Mouse (Mus musculus): ENCODE data around the gene Ppfibp2. TPM values are rescaled to one million over a fixed set of nuclear protein-coding genes. Genes with fewer than 3 reads are reported as not detected.

Ppfibp2 gene
- polyA plus RNA-seq, 1 experiment from 2014 or later, result 3.2 TPM

DNA sequence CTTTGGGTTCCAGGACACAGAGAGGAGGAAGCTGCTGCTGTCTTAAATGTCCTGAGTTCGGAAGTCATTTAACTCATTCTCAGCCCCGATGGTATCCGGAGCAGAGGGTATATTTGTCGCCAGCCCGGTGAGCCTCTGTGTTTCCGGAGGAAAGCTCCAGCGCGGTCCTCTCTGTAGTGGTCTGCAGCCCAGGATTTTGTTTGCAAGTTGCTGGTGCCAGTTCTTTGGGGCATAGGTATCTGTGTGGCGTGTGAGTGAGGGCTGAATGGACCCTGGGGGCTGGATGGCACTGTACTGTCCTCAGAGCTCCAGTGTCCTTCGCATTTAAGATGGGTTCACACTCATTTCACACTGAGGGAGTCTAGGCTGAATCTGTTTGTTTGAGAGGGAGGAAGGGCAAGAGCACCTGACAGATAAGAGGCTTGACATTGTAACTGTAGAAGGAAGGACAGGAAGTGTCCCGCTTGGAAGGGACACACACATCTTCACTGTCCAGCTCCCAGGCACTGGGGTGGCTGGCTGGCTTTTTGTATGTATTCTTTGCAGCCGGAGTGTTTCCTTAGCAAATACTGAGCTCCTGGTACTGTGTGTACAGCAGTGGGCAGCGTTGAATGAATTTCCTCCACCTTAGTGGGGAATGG, 71.4 kb downstream of the Ppfibp2 start:
- 60% methylated on average over 13 of the region's 13 CpGs for WGBS
- Histone ChIP-seq H3K9me3 (no peaks in the 10 kb centered on the region), H3K4me1 (peaks cover 33% of the 10 kb centered on the region)

DNA sequence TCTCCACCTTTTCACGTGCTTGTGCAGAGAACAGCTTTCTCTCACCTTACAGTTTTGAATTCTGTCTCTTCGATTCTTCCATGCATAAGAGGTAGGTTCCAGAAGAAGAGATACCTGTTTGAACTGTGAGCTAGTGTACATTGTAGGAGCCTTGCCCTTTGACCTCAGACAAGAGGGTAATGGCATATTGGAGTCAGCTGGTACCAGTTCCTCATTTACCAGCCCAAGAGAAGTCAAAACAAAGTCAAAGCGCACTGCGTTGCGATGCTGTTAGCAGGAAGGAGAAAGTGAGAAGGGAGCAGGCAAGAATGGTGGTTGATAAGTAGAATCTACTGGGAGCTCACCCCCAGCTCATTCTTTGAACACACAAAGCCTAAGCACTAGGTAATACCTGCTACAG, 73.5 kb downstream of the Ppfibp2 start:
- H3K4me1 ChIP-seq, result peaks cover 26% of the 10 kb centered on the region
- H3K27me3 ChIP-seq, result no peaks in the 10 kb centered on the region
- no peak overlapping the region for H3K9ac ChIP-seq (replicated peaks)
- no peak overlapping the region for H3K4me2 ChIP-seq (replicated peaks)
- H3K4me3 ChIP-seq, result no peak overlapping the region
- H3K9me3 ChIP-seq, result no peaks in the 10 kb centered on the region
- no peak for ATAC-seq (ENCODE audit: low FRiP score, low read depth)
- WGBS, result 82% methylated on average over 5 of the region's 5 CpGs
- no peak overlapping the region for H3K27ac ChIP-seq (replicated peaks)
- no peaks in the 10 kb centered on the region for H3K36me3 ChIP-seq

More for the DNA sequence above, 71.4 kb downstream of the Ppfibp2 start:
- ATAC-seq (ENCODE audit: low FRiP score, low read depth), result 0 out of 2 replicates have a peak, but pooled peaks have one; percentile 7
- H3K4me2 ChIP-seq (replicated peaks), result peak overlapping the region; percentile 41
- no peaks in the 10 kb centered on the region for H3K27me3 ChIP-seq
- peak overlapping the region; percentile 18; the same call in 1 of the 2 replicates for H3K4me3 ChIP-seq
- no peaks in the 10 kb centered on the region for H3K36me3 ChIP-seq
- H3K9ac ChIP-seq (replicated peaks), result no peak overlapping the region; the same call in 1 of the 2 replicates
- H3K27ac ChIP-seq (replicated peaks), result 0 out of 2 replicates have a peak overlapping the region, but pooled peaks have one; percentile 61

DNA sequence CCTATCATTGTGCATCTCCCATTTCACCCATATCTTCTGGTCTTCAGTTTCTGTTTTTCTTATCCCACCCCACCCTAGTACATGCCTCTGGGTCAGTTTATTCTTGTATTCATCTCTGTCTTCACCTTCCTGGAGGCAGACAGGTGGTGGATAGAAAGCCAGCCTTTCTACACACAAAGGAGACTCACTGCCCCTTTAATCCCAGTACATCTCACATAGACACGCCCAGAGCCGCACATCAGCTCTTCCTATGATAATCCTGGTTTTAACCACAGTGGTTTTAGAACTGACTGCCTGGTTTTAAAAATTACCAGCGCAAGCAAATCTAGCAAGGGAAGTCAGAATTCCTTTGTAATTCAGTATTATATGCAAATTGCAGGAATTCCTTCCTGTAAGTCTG, 80.2 kb downstream of the Ppfibp2 start:
- Histone ChIP-seq H3K4me1 (peaks cover 8% of the 10 kb centered on the region; the same call in 1 of the 2 replicates), H3K36me3 (no peaks in the 10 kb centered on the region), H3K9me3 (no peaks in the 10 kb centered on the region), H3K4me3 (no peak overlapping the region), H3K27ac (replicated peaks) (no peak overlapping the region), H3K27me3 (no peaks in the 10 kb centered on the region), H3K9ac (replicated peaks) (no peak overlapping the region), H3K4me2 (replicated peaks) (no peak overlapping the region)
- no peak for ATAC-seq (ENCODE audit: low FRiP score, low read depth)
- 67% methylated on average over 3 of the region's 3 CpGs for WGBS

DNA sequence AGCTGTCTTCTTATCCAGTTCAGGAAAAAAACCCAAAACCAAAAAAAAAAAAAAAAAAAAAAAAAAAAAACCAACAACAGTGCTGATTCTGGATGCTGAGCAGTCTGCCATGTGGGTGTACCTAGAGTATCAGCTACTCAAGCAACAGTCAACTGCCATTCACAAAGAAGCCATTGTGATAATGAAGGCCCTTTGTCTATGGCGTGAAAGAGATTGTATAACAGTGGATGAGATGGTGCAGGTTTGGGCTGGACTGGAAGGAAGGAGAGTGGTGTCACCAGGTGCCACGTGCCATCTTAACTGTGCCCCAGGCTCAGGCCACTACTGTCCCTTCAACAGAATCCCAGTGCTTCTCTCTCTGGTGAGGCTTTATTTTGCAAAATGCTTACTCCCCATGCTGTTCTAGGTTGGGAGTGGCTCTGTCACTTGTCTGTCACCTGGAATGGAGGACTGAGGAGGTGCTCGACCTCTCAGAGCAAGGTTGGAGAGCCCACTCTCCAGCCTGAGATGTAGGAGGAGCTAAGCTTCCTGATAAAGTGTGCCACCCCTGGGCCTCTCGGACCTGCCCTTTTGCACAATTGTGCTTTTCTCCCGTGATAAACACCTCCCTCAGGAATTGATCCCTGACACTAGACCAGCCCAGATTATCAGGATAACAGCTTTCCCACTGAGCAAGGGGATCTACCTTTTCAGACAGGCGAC, 85.3 kb downstream of the Ppfibp2 start:
- Histone ChIP-seq H3K4me3 (no peak overlapping the region), H3K27ac (replicated peaks) (no peak overlapping the region), H3K36me3 (no peaks in the 10 kb centered on the region), H3K9ac (replicated peaks) (no peak overlapping the region), H3K4me2 (replicated peaks) (no peak overlapping the region), H3K4me1 (no peaks in the 10 kb centered on the region), H3K27me3 (no peaks in the 10 kb centered on the region), H3K9me3 (no peaks in the 10 kb centered on the region)
- no peak for ATAC-seq (ENCODE audit: low FRiP score, low read depth)
- WGBS, result 44% methylated on average over 6 of the region's 6 CpGs

DNA sequence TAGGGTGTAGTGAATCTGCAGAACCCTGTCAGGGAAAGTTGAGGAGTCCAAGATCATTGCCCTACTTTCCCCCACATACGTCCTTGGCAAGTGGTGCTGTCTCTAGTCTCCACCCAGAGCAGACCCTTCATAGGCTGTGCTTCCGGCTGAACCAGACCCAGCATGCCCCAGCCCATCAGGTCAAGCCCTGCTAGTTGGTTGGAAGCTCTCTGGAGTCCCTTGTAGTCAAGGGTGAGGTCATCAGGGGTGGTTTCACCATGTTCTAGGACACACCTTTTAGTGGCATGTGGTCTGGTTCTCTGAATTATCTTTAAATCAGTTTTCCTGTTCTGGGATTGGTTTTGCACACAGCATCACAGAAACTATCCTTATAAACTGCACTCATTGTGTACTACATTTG, 86.3 kb downstream of the Ppfibp2 start:
- no peak overlapping the region for H3K4me3 ChIP-seq
- H3K4me2 ChIP-seq (replicated peaks), result no peak overlapping the region
- H3K9me3 ChIP-seq, result no peaks in the 10 kb centered on the region
- no peaks in the 10 kb centered on the region for H3K27me3 ChIP-seq
- 82% methylated on average over 2 of the region's 2 CpGs for WGBS
- no peak overlapping the region for H3K27ac ChIP-seq (replicated peaks)
- no peaks in the 10 kb centered on the region for H3K4me1 ChIP-seq
- H3K36me3 ChIP-seq, result no peaks in the 10 kb centered on the region
- H3K9ac ChIP-seq (replicated peaks), result no peak overlapping the region
- ATAC-seq (ENCODE audit: low FRiP score, low read depth), result no peak

DNA sequence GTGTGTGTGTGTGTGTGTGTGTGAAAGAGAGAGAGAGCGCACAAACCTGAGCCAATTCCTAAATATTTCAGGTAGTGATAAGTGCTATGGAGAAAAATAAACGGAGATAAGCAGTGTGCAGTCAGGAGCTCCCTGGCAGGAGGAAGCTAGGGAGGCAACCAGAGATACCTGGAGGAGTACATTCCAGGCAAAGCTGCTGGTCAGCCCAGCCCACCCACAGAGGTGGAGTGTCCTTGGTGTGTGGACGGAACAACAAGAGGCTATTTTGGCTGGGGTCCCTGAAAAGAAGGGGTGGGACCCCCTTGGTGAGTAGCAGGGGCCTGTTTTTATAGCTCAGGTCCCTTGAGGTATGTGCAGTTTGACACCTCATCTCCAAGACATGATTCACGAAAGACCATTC, 88.2 kb downstream of the Ppfibp2 start:
- no peak overlapping the region for H3K27ac ChIP-seq (replicated peaks)
- H3K9me3 ChIP-seq, result no peaks in the 10 kb centered on the region
- H3K27me3 ChIP-seq, result no peaks in the 10 kb centered on the region
- H3K4me3 ChIP-seq, result no peak overlapping the region
- H3K4me1 ChIP-seq, result no peaks in the 10 kb centered on the region
- H3K4me2 ChIP-seq (replicated peaks), result no peak overlapping the region
- 81% methylated on average over 4 of the region's 4 CpGs for WGBS
- H3K36me3 ChIP-seq, result no peaks in the 10 kb centered on the region
- no peak overlapping the region for H3K9ac ChIP-seq (replicated peaks)
- ATAC-seq (ENCODE audit: low FRiP score, low read depth), result no peak

DNA sequence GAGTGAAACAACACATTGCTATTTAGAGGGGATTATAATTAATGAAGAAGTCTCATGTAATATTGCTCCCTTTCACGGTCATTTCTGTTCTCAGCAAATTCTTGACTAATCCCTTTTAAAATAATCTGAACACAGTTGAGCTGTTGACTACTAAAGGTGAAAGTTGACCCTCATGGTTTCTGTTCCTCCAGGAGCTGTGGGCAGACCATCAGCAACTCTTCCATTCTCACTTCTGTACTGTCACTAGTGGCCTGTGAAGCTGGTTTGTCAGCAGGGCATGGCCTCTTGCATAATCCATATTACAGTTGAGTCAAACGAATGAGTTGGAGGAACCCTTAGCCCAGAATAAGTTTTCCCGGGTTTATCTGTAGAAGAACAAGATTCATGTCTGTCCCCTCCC, 88.6 kb downstream of the Ppfibp2 start:
- Histone ChIP-seq H3K4me2 (replicated peaks) (no peak overlapping the region), H3K27me3 (no peaks in the 10 kb centered on the region), H3K4me3 (no peak overlapping the region), H3K9ac (replicated peaks) (no peak overlapping the region), H3K9me3 (no peaks in the 10 kb centered on the region), H3K27ac (replicated peaks) (no peak overlapping the region), H3K36me3 (no peaks in the 10 kb centered on the region), H3K4me1 (no peaks in the 10 kb centered on the region)
- 88% methylated on average over 3 of the region's 3 CpGs for WGBS
- no peak for ATAC-seq (ENCODE audit: low FRiP score, low read depth)

DNA sequence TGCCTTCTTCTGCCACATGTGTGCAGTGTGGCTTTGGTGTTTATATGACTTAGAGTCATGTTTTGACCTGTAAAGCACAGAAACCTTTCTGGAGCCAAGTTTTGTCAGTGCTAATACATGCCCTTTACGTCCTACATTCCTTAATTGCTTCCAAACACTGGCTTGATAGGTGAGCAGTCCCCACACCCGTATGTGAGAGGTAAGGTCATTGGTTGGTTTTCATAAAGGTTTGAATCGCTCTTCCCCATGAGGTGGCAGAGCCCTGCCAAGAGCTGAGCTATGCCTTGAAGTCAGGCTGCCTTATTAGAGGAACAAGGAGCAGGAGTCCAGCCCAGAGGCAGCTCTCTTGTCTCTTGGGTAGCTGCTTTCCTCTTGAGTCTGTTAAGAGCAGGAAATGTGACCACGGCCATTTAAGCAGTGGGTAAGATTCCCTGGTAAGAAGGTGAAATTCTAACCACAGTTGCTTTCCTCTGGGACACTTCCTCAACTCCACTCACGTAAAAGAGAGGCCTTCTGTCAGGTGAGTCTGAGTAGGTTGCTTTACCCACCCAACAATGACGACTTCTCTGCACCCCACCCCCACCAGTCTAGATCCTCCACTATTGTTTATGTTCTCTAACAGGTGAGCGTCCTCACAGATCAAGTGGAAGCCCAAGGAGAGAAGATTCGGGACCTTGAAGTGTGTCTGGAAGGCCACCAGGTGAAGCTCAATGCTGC, 90.4 kb downstream of the Ppfibp2 start:
- Histone ChIP-seq H3K27me3 (no peaks in the 10 kb centered on the region), H3K36me3 (no peaks in the 10 kb centered on the region), H3K4me1 (no peaks in the 10 kb centered on the region), H3K9ac (replicated peaks) (no peak overlapping the region), H3K9me3 (no peaks in the 10 kb centered on the region), H3K4me2 (replicated peaks) (no peak overlapping the region), H3K27ac (replicated peaks) (no peak overlapping the region), H3K4me3 (no peak overlapping the region)
- 88% methylated on average over 8 of the region's 8 CpGs for WGBS
- ATAC-seq (ENCODE audit: low FRiP score, low read depth), result no peak

DNA sequence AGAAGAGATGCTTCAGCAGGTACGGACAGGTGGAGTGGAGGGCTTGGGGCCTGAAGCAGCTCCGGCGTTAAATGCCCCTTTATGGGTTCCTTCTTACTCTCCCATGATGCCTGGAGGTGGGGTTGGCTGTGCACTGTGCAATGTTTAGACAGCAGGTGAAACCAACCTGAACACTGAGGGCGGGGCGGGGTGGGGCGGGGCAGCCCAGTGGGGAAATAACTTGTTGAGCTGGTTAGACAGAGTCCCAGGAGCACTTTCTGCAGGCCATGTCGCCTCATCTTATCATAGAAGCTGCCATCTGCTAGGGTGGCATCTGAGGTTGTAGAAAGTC, 90.9 kb downstream of the Ppfibp2 start:
- ATAC-seq (ENCODE audit: low FRiP score, low read depth), result no peak
- WGBS, result 93% methylated on average over 7 of the region's 7 CpGs
- no peaks in the 10 kb centered on the region for H3K27me3 ChIP-seq
- no peak overlapping the region for H3K9ac ChIP-seq (replicated peaks)
- H3K4me1 ChIP-seq, result no peaks in the 10 kb centered on the region; the same call in 1 of the 2 replicates
- no peaks in the 10 kb centered on the region for H3K36me3 ChIP-seq
- H3K9me3 ChIP-seq, result no peaks in the 10 kb centered on the region
- no peak overlapping the region for H3K27ac ChIP-seq (replicated peaks)
- no peak overlapping the region for H3K4me2 ChIP-seq (replicated peaks)
- no peak overlapping the region for H3K4me3 ChIP-seq

DNA sequence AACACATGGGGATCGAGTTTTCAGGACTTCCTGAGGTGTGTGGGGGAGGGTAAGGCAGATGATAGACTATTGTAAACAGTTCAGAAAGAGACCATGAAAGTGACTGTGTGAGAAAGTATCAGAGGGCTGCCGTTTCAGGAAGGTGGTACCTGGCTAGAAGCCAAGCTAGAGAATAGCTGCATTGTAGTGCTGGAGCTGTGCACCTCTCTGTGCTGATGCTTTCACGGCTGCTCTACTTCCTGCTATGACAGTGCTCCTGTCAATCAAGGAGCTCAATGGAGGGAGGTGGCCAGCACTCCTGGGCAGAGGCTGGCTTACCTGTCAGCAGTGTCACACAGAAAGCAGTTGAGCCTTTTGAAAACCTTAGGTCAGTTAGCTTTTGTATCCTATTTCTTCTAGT, 92.4 kb downstream of the Ppfibp2 start:
- WGBS, result 54% methylated on average over 3 of the region's 3 CpGs
- no peak overlapping the region for H3K4me2 ChIP-seq (replicated peaks)
- H3K9me3 ChIP-seq, result no peaks in the 10 kb centered on the region
- H3K4me3 ChIP-seq, result no peak overlapping the region
- H3K9ac ChIP-seq (replicated peaks), result no peak overlapping the region
- no peak for ATAC-seq (ENCODE audit: low FRiP score, low read depth)
- H3K4me1 ChIP-seq, result no peaks in the 10 kb centered on the region; the same call in 1 of the 2 replicates
- no peak overlapping the region for H3K27ac ChIP-seq (replicated peaks)
- no peaks in the 10 kb centered on the region for H3K36me3 ChIP-seq
- peaks cover 10% of the 10 kb centered on the region for H3K27me3 ChIP-seq

DNA sequence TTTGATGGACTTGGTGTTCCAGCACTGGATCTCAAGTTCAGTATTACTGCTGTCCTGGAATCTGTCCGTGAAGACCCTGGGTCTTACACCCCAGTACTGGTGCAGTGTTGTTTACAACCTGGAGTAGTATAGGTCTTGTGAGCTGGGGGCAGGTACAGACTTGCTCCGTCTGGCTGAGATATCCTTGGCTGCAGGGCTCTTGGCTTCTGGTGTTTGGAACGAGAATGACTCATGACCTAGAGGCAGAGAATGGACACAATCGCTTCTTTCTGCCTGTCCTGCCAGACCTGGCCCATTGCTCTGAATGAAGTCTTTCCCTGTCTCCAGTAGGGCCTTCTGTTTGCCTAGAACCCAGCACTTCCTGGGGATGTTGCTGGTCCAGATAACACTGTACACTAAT, 93.0 kb downstream of the Ppfibp2 start:
- Histone ChIP-seq H3K36me3 (no peaks in the 10 kb centered on the region), H3K27me3 (peaks cover 11% of the 10 kb centered on the region), H3K9ac (replicated peaks) (no peak overlapping the region), H3K9me3 (no peaks in the 10 kb centered on the region), H3K4me3 (no peak overlapping the region), H3K4me1 (no peaks in the 10 kb centered on the region; the same call in 1 of the 2 replicates), H3K27ac (replicated peaks) (no peak overlapping the region), H3K4me2 (replicated peaks) (no peak overlapping the region)
- no peak for ATAC-seq (ENCODE audit: low FRiP score, low read depth)
- WGBS, result 92% methylated on average over 4 of the region's 4 CpGs

Data from midbrain, embryonic 12.5 days (tissue).